Mouse (Mus musculus): ENCODE measurements at regions not wholly inside any gene's neighbourhood (a gene's known extent, or its start where the extent isn't known, plus 50 kb on each side); places are given as distances from the start of the nearest gene placed in this dataset.
A peak's percentile ranks its signal among the peaks of the same experiment; 100 is the strongest.

GRCm38 (mm10) chr2:148622216-148622615 lies 50.2 kb upstream of the Nxt1 start:
- no peak for DNase-seq

- no peak for DNase-seq
Measured at GRCm38 (mm10) chr2:148611911-148612310, 60.5 kb upstream of the Nxt1 start.

- DNase-seq, result no peak
Measured at GRCm38 (mm10) chr2:148605425-148605930, 66.9 kb upstream of the Nxt1 start.

GRCm38 (mm10) chr2:148603951-148604350 lies 68.5 kb upstream of the Nxt1 start:
- no peak for DNase-seq

- no peak for DNase-seq
Measured at GRCm38 (mm10) chr2:148603315-148603714, 69.1 kb upstream of the Nxt1 start.

GRCm38 (mm10) chr2:148599498-148599897 lies 72.9 kb upstream of the Nxt1 start:
- DNase-seq, result no peak

GRCm38 (mm10) chr2:148596966-148597365 lies 75.4 kb upstream of the Nxt1 start:
- DNase-seq, result no peak

- no peak for DNase-seq
Measured at GRCm38 (mm10) chr2:148585721-148586335, 86.6 kb upstream of the Nxt1 start.

- no peak for DNase-seq
Measured at GRCm38 (mm10) chr2:148582208-148582607, 90.2 kb upstream of the Nxt1 start.

- DNase-seq, result no peak
Measured at GRCm38 (mm10) chr2:148581666-148582065, 90.7 kb upstream of the Nxt1 start.

- DNase-seq, result peak; percentile 22
Measured at GRCm38 (mm10) chr2:148580286-148580966, 92.0 kb upstream of the Nxt1 start.

- DNase-seq, result no peak
Measured at GRCm38 (mm10) chr2:148579564-148579963, 92.8 kb upstream of the Nxt1 start.

GRCm38 (mm10) chr2:148579027-148579426 lies 93.4 kb upstream of the Nxt1 start:
- DNase-seq, result no peak

- DNase-seq, result no peak
Measured at GRCm38 (mm10) chr2:148578176-148578575, 94.2 kb upstream of the Nxt1 start.

GRCm38 (mm10) chr2:148575433-148575832 lies 97.0 kb upstream of the Nxt1 start:
- no peak for DNase-seq

- peak; percentile 71 for DNase-seq
Measured at GRCm38 (mm10) chr2:148572165-148572564, 100.2 kb upstream of the Nxt1 start.

GRCm38 (mm10) chr2:148571616-148572015 lies 100.8 kb upstream of the Nxt1 start:
- DNase-seq, result no peak

GRCm38 (mm10) chr2:148571018-148571417 lies 101.4 kb upstream of the Nxt1 start:
- no peak for DNase-seq

- DNase-seq, result no peak
Measured at GRCm38 (mm10) chr2:148567930-148568481, 104.4 kb upstream of the Nxt1 start.

GRCm38 (mm10) chr2:148563390-148563789 lies 109.0 kb upstream of the Nxt1 start:
- DNase-seq, result no peak

- no peak for DNase-seq
Measured at GRCm38 (mm10) chr2:148562041-148562440, 110.4 kb upstream of the Nxt1 start.

- no peak for DNase-seq
Measured at GRCm38 (mm10) chr2:148560013-148560773, 112.2 kb upstream of the Nxt1 start.

- DNase-seq, result no peak
Measured at GRCm38 (mm10) chr2:148559376-148559775, 113.0 kb upstream of the Nxt1 start.

All from right cerebral cortex, postnatal 14 days (tissue).